Mouse (Mus musculus) limb, embryonic 11.5 days (tissue): Measurements from ENCODE around the gene Ephb2. TPM values are rescaled to one million over a fixed set of nuclear protein-coding genes. Genes with fewer than 3 reads are reported as not detected.

Experiments
- ATAC-seq: fragments of 200-750 bp; cut with Nextera tagmentation; 2 replicates; pipeline ENCODE4 v1.8.0; 2017; ENCODE audit warnings: low read depth; ENCODE audit not compliant: insufficient number of reproducible peaks, low FRiP score, low TSS enrichment
- DNase-seq: peaks from one replicate; pipeline ENCODE4 v3.0.0-alpha.2; 2015; ENCODE audit warnings: low spot score
- H3K27ac ChIP-seq: fragments of 300-500 bp; sonication (generic); replicated peaks from 2 replicates; pipeline ENCODE4 v1.5.1; 2014; ENCODE audit warnings: low read depth, mild to moderate bottlenecking, low read length
- H3K27me3 ChIP-seq: fragments of 300-500 bp; sonication (generic); 2 replicates; pipeline ENCODE4 v1.6.1; 2014; ENCODE audit warnings: mild to moderate bottlenecking, low read length, mixed read lengths; ENCODE audit not compliant: control insufficient read depth, insufficient read depth
- H3K36me3 ChIP-seq: fragments of 300-500 bp; sonication (generic); 2 replicates; pipeline ENCODE4 v1.6.1; 2014; ENCODE audit warnings: mild to moderate bottlenecking, low read length, moderate library complexity, mixed read lengths; ENCODE audit not compliant: control insufficient read depth, insufficient read depth
- H3K4me1 ChIP-seq: fragments of 300-500 bp; sonication (generic); 2 replicates; pipeline ENCODE4 v1.6.1; 2014; ENCODE audit warnings: low read length, mixed read lengths; ENCODE audit not compliant: control insufficient read depth, insufficient read depth
- H3K4me2 ChIP-seq: fragments of 300-500 bp; sonication (generic); 2 replicates; pipeline ENCODE4 v1.6.1; 2014; ENCODE audit warnings: low read depth, mild to moderate bottlenecking, moderate library complexity; ENCODE audit not compliant: severe bottlenecking
- H3K4me3 ChIP-seq: fragments of 300-500 bp; sonication (generic); 2 replicates; pipeline ENCODE4 v1.5.1; 2014; ENCODE audit warnings: low read depth, low read length
- H3K9ac ChIP-seq: fragments of 300-500 bp; sonication (generic); 2 replicates; pipeline ENCODE4 v1.6.1; 2014; ENCODE audit warnings: mild to moderate bottlenecking, low read length
- H3K9me3 ChIP-seq: fragments of 300-500 bp; sonication (generic); 2 replicates; pipeline ENCODE4 v1.6.1; 2016; ENCODE audit warnings: low read length; ENCODE audit not compliant: control insufficient read depth
- WGBS: fragments of 180-500 bp; shearing (Covaris S2); extraction: QIAGEN DNeasy Blood & Tissue Kit; methylation state at CpG from one replicate; pipeline ENCODE4 v1.1.7; 2014; 5-methylcytosine and 5-hydroxymethylcytosine counted together
- polyA plus RNA-seq: library from polyadenylated mRNA; unstranded; fragments of >200 nt; fragmentation: Nextera tagmentation; extraction: Ambion mirVana; gene quantifications from 2 replicates; pipeline ENCODE4 v1.2.1, GENCODE M21; 2014

Ephb2 gene
- polyA plus RNA-seq, 1 experiment from 2014 or later: 12.5 TPM

DNA sequence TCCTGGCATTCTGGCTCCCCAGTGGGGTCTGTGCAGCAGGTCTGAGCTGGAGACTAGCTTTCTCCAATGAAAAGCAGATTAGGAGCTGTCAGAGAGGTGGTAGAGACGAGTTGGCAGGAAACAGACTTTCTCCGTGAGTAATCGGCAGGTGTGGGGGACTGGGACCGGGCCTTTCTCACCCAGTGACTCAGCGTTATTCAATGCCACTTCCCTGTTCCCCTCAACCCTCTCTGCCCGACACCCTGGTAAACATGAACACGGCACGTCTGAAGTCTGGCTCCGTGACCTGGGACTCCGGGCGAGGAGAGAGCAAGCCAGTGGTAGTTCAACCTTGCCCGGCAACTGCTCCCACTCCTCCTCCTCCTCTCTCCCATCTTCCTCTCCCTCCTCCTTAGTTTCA, 33.3 kb downstream of the Ephb2 start:
- Histone ChIP-seq H3K4me2 (no peak overlapping the region), H3K27ac (no peak overlapping the region), H3K9ac (no peak overlapping the region), H3K36me3 (no peaks in the 10 kb centered on the region), H3K9me3 (no peaks in the 10 kb centered on the region), H3K4me1 (peaks cover 35% of the 10 kb centered on the region), H3K27me3 (no peaks in the 10 kb centered on the region), H3K4me3 (no peak overlapping the region)
- WGBS: 36% methylated on average over 12 of the region's 12 CpGs
- ATAC-seq: no peak
- no peak for DNase-seq

DNA sequence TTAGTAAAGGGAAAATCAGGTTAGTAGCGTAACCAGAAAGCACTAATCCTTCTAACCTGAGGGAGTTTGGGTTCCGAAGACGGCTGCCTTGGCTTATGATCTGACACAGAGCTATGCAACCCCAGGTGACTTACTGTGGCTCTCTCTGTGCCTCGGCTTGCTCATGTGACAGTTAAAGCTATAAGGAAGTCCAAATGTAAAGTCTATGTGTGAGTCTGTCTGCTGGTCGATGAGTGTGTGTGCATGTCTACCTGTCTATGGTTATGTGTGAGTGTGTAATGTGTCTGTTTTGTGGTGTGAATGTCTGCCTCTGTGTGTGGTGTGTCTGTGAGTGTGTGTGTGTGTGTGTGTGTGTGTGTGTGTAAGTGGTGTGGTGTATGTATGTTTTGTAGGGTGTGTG, 33.8 kb downstream of the Ephb2 start:
- no peak overlapping the region for H3K4me2 ChIP-seq
- peaks cover 35% of the 10 kb centered on the region for H3K4me1 ChIP-seq
- H3K27me3 ChIP-seq: no peaks in the 10 kb centered on the region
- H3K4me3 ChIP-seq: no peak overlapping the region
- DNase-seq (no peak), ATAC-seq (no peak)
- H3K27ac ChIP-seq: no peak overlapping the region
- H3K9me3 ChIP-seq: no peaks in the 10 kb centered on the region
- H3K9ac ChIP-seq: no peak overlapping the region
- no peaks in the 10 kb centered on the region for H3K36me3 ChIP-seq
- 88% methylated on average over 5 of the region's 5 CpGs for WGBS

DNA sequence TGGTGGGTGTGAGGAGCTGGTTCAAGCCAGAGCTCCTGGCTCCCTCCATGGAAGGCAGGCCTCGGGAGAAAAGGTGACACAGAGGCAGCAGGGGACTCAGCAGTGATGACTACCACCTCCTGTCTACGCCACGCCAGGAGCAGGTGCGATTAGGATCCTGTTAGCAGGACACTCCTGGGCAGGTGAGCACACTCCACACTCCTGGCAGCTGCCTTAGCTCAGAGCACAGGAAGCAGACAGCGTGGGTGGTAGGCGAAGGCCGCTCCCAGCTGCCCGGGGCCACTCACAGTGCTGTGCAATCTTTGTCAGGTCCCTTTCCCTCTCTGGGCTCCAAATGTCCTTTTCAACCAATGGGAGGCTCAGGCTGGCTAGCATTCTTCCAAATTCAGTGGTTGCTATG, 34.3 kb downstream of the Ephb2 start:
- H3K36me3 ChIP-seq: no peaks in the 10 kb centered on the region
- H3K27ac ChIP-seq: no peak overlapping the region
- no peak overlapping the region for H3K9ac ChIP-seq
- H3K4me2 ChIP-seq: no peak overlapping the region
- peaks cover 30% of the 10 kb centered on the region for H3K4me1 ChIP-seq
- no peaks in the 10 kb centered on the region for H3K9me3 ChIP-seq
- ATAC-seq: no peak
- no peaks in the 10 kb centered on the region for H3K27me3 ChIP-seq
- no peak for DNase-seq
- H3K4me3 ChIP-seq: no peak overlapping the region
- 86% methylated on average over 8 of the region's 8 CpGs for WGBS

DNA sequence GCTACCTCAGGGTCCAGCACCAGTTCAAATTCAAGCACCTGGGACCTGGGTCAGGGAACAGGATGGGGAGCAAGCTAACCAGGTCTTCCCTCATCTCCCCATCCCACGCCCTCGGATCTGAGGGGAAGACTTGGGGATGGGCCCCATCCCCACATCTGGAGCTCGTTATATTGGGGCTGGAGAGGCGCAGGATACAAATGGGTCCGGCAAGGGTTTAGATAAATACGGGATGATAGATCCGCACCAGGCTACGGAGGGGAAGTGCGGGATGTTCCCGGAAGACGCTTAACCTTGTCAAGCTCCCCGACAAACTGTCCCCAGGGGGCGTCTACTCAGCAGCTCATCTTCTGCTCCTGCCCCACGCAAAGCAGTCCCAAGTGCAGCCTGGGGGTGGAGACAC, 35.4 kb downstream of the Ephb2 start:
- no peak overlapping the region for H3K4me3 ChIP-seq
- ATAC-seq (no peak), DNase-seq (no peak)
- H3K4me1 ChIP-seq: peaks cover 29% of the 10 kb centered on the region
- H3K27me3 ChIP-seq: no peaks in the 10 kb centered on the region
- 13% methylated on average over 14 of the region's 14 CpGs for WGBS
- no peak overlapping the region for H3K27ac ChIP-seq
- no peak overlapping the region for H3K4me2 ChIP-seq
- H3K9ac ChIP-seq: no peak overlapping the region
- no peaks in the 10 kb centered on the region for H3K36me3 ChIP-seq
- no peaks in the 10 kb centered on the region for H3K9me3 ChIP-seq

DNA sequence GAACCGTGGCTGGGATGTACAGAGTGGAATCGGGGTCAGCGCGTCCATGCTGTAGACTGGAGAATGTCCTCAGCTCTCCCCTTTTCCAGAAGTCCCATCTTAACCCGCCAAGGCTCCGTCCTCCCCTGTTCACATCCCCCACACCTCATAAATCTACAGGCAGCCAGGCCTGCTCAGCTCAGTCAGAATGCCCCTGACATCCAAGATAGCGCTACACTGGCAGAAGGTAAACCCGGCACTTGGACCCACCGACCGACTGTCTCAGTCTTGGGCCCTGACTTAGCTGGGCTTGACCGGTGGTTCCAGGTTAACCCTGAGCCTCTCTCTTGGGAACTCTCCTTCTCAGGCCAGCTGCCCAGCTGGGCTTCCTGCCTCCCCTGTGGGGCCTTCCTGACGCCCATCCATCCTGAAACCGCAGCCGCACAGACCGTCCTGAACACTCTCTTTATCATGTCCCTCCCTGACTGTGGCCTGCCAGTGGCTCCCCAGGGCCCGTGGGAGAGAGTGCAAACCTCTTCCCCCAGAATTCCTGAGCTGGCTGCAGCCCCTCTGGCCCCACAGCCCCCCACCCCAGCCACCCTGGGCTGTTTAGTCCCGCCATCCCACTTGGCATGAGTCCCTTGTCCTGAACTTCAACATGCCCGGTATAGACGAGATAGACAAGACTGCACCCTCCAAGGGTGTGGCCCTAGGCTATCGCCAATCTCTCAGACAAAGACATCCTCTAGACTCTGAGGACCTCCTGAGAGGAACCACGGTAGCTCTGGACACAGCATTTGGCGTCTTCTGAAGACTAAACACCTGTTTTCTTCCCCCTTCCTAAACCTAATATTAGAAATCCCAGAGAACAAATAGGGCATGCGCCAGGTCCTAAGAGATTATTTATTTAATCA, 37.9 kb downstream of the Ephb2 start:
- H3K9ac ChIP-seq: no peak overlapping the region; the same call in 1 of the 2 replicates
- no peak overlapping the region; the same call in 1 of the 2 replicates for H3K27ac ChIP-seq

DNA sequence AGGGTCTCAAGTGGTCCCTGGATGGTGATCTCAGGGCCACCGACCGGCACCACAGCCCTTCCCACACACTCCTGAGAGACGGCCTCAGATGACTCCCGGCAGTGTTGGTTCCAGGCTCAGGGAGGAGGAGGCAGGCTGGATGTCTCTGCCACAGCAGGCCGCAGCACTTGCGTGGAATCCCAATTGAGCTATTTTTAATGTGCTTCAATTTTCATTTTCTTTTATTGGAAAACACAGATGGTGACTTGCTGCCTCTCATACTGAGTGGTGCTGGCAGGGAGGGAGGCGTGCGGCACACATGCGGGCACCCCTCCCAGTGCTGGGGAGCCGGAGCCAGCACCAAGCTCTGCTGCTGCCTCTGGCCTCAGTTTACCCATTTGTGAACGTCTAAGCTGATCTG, 42.5 kb downstream of the Ephb2 start:
- Histone ChIP-seq H3K4me2 (no peak overlapping the region), H3K9me3 (no peaks in the 10 kb centered on the region), H3K27ac (no peak overlapping the region), H3K9ac (no peak overlapping the region), H3K36me3 (no peaks in the 10 kb centered on the region), H3K27me3 (no peaks in the 10 kb centered on the region), H3K4me1 (peaks cover 18% of the 10 kb centered on the region), H3K4me3 (no peak overlapping the region)
- 90% methylated on average over 11 of the region's 11 CpGs for WGBS
- ATAC-seq (no peak), DNase-seq (no peak)

More for the DNA sequence above, 37.9 kb downstream of the Ephb2 start:
- 37% methylated on average over 23 of the region's 23 CpGs for WGBS
- Histone ChIP-seq H3K4me1 (peaks cover 33% of the 10 kb centered on the region), H3K9me3 (no peaks in the 10 kb centered on the region), H3K27me3 (no peaks in the 10 kb centered on the region), H3K4me3 (no peak overlapping the region), H3K36me3 (no peaks in the 10 kb centered on the region), H3K4me2 (no peak overlapping the region)
- ATAC-seq (no peak), DNase-seq (no peak)

DNA sequence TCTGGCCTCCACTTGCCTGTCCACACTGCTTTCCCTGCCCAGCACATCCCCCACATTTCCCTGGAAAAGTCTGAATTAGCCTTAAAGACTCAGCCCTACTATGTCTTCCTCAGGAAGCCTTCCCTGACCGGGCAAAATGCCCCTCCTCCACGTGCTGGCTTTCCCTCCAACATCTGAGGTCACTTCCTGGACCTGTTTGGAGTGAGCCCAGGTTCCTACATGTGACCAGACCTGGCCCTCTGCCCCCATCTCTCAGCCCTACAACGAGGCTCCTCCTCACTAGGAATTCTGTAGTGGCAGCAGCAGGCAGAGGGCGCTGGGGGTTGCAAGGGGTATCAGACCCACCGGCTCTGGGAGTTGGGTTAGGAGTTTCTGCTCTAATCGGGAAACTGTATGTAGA, 46.0 kb downstream of the Ephb2 start:
- Histone ChIP-seq H3K27me3 (no peaks in the 10 kb centered on the region), H3K4me3 (no peak overlapping the region), H3K27ac (no peak overlapping the region), H3K36me3 (no peaks in the 10 kb centered on the region), H3K4me2 (no peak overlapping the region), H3K9me3 (no peaks in the 10 kb centered on the region), H3K9ac (no peak overlapping the region), H3K4me1 (peaks cover 25% of the 10 kb centered on the region; the same call in 1 of the 2 replicates)
- 72% methylated on average over 6 of the region's 6 CpGs for WGBS
- DNase-seq (no peak), ATAC-seq (no peak)

DNA sequence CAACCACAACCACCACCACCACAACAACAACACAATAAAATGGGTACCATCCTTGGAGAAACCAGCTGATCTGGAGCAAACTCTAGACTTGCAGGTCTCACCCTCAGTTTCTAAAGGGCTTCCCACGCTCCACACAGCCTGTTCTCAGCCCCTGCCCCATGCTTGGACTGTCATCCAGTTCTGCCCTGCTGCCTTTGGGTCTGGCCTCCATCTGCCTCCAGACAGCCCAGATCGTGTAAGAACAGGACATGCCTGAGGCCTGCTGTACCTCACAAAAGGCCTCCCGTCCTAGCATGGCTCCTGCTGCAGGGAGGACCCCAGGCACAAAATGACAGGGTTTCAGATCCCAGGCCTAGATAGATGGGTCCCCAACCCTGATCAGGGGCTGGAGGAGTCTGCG, 48.4 kb downstream of the Ephb2 start:
- ATAC-seq: no peak
- no peak overlapping the region for H3K4me3 ChIP-seq
- H3K27me3 ChIP-seq: no peaks in the 10 kb centered on the region
- no peaks in the 10 kb centered on the region for H3K36me3 ChIP-seq
- no peak overlapping the region for H3K4me2 ChIP-seq
- H3K4me1 ChIP-seq: peaks cover 29% of the 10 kb centered on the region; the same call in 1 of the 2 replicates
- no peak for DNase-seq
- no peak overlapping the region for H3K27ac ChIP-seq
- WGBS: 46% methylated on average over 4 of the region's 4 CpGs
- no peaks in the 10 kb centered on the region for H3K9me3 ChIP-seq
- H3K9ac ChIP-seq: no peak overlapping the region
